Comparison of ENCODE assay signal across 8 mouse cellular contexts in the genomic region with DNA sequence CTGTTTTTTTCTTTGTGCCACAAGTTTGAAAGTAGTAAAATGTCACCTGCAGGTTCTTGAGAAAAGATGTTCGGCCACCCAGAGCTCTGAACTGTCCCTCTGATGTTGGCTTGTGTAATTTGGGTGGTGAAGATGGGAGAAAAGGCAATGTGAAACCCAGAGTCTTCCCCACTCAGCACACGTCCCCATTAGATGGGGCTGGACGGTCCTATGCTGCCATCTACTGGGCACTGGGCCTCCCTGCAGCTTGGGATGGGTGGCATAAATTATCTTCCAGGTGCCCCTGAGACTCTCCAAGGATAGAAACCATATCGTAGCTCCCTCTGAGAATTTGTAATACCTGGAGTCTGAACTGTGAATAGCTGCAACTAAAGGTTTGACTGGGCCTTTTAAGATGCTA. TPM values are rescaled to one million over a fixed set of nuclear protein-coding genes. Genes with fewer than 3 reads are reported as not detected.
DNase-seq lines count a peak whose midpoint lies in the region; ATAC-seq and TF ChIP-seq lines count a peak whose summit lies in the region.

No protein-coding gene starts in this region.

- H3K9me3 ChIP-seq in liver, embryonic 12.5 days (replicated peaks) = no peaks in the 10 kb centered on the region
- no peaks in the 10 kb centered on the region for H3K9me3 ChIP-seq in intestine, postnatal 0 days (ENCODE audit: control insufficient read depth)

- H3K9ac ChIP-seq in liver, embryonic 12.5 days = no peak overlapping the region
- H3K9ac ChIP-seq in intestine, postnatal 0 days (ENCODE audit: low read depth, low read length) = no peak overlapping the region

- no peaks in the 10 kb centered on the region for H3K4me1 ChIP-seq in liver, embryonic 12.5 days
- H3K4me1 ChIP-seq in intestine, postnatal 0 days (replicated peaks; ENCODE audit: control insufficient read depth, insufficient read depth, low read length) = no peaks in the 10 kb centered on the region

- H3K4me3 ChIP-seq in liver, embryonic 12.5 days = no peak overlapping the region
- H3K4me3 ChIP-seq in intestine, postnatal 0 days (ENCODE audit: low read depth, low read length) = no peak overlapping the region

- no peak for ATAC-seq in liver, embryonic 12.5 days
- no peak for ATAC-seq in intestine, postnatal 0 days
- peak; percentile 70 for ATAC-seq in monocyte, adult 5-6 weeks (replicated peaks; ENCODE audit: insufficient number of reproducible peaks, low FRiP score, low TSS enrichment, poor library complexity, severe bottlenecking)

- WGBS in liver, embryonic 12.5 days (ENCODE audit: insufficient replicate concordance) = 9% methylated on average over 4 of the region's 4 CpGs
- WGBS in intestine, postnatal 0 days = under 1% methylated on average over 4 of the region's 4 CpGs

- intact Hi-C loops in left cerebral cortex, postnatal 36 days (cut with DNase I) = loop anchor here (1.0 to 10.0 kb wide), 5 partner anchors 49 to 404 kb away; no protein-coding TSS in a partner anchor

- TF ChIP-seq CTCF in intestine, postnatal 0 days (IDR thresholded peaks at IDR 0.05; ENCODE audit: low read depth) = peak; percentile 99

- H3K4me2 ChIP-seq in liver, embryonic 12.5 days = no peak overlapping the region
- no peak overlapping the region for H3K4me2 ChIP-seq in intestine, postnatal 0 days (replicated peaks; ENCODE audit: low read depth)

- H3K36me3 ChIP-seq in liver, embryonic 12.5 days = no peaks in the 10 kb centered on the region
- no peaks in the 10 kb centered on the region for H3K36me3 ChIP-seq in intestine, postnatal 0 days (ENCODE audit: control insufficient read depth, insufficient read depth)

- DNase-seq in liver = peak; percentile 46
- DNase-seq in cerebellum, postnatal 14 days = peak; percentile 89 to 90
- DNase-seq in frontal cortex, postnatal 25 days (ENCODE audit: low spot score in 2 of 2) = peak; percentile 74 to 80
- DNase-seq in left cerebral cortex, postnatal 36 days (ENCODE audit: low spot score in 2 of 2) = peak; percentile 83 to 86
- peak; percentile 24 to 36 for DNase-seq in spleen, postnatal 36 days (ENCODE audit: low spot score in 2 of 2)

- H3K27ac ChIP-seq in liver, embryonic 12.5 days = no peak overlapping the region
- no peak overlapping the region for H3K27ac ChIP-seq in intestine, postnatal 0 days (ENCODE audit: low read depth, low read length)

- 0 out of 2 replicates have a peak, but pooled peaks cover 4% of the 10 kb centered on the region for H3K27me3 ChIP-seq in liver, embryonic 12.5 days (replicated peaks)
- H3K27me3 ChIP-seq in intestine, postnatal 0 days (replicated peaks; ENCODE audit: control insufficient read depth, insufficient read depth, low read length) = no peaks in the 10 kb centered on the region

RNA-seq across cellular contexts. Expression of gene Pla2g5, which starts 11.8 kb away (rescaled TPM):
- polyA plus RNA-seq in liver, embryonic 12.5 days (2016; fragmentation: Nextera tagmentation; extraction: Ambion mirVana) = not detected in 2 replicates
- 0.22 and 0.39 TPM in 2 replicates for polyA plus RNA-seq in intestine, postnatal 0 days (2015; fragmentation: Nextera tagmentation; extraction: Ambion mirVana)
- total RNA-seq in left cerebral cortex, postnatal 36 days (2021) = 1 to 10 TPM; 2.6 to 6.2 TPM
- not detected in 3 replicates for total RNA-seq in monocyte, adult 5-6 weeks (2017)

RNA-seq across cellular contexts. Expression of gene Gm13030, which starts 22.3 kb away (rescaled TPM):
- not detected in 2 replicates for polyA plus RNA-seq in liver, embryonic 12.5 days (2016; fragmentation: Nextera tagmentation; extraction: Ambion mirVana)
- not detected in 2 replicates for polyA plus RNA-seq in intestine, postnatal 0 days (2015; fragmentation: Nextera tagmentation; extraction: Ambion mirVana)
- not detected for total RNA-seq in left cerebral cortex, postnatal 36 days (2021)
- total RNA-seq in monocyte, adult 5-6 weeks (2017) = not detected in 3 replicates

RNA-seq across cellular contexts. Expression of gene Pla2g2e, which starts 26.3 kb away (rescaled TPM):
- not detected in 2 replicates for polyA plus RNA-seq in liver, embryonic 12.5 days (2016; fragmentation: Nextera tagmentation; extraction: Ambion mirVana)
- 0.30 and 0.52 TPM in 2 replicates for polyA plus RNA-seq in intestine, postnatal 0 days (2015; fragmentation: Nextera tagmentation; extraction: Ambion mirVana)
- total RNA-seq in left cerebral cortex, postnatal 36 days (2021) = not detected
- total RNA-seq in monocyte, adult 5-6 weeks (2017) = not detected in 3 replicates

Comparison
In these comparisons a context has a peak if more than half of its experiments do, and no peak if none do; other contexts are left out.
1. DNase-seq: peak in every context shown above with its lines; median percentile 90 in cerebellum, postnatal 14 days; 84 in left cerebral cortex, postnatal 36 days; 77 in frontal cortex, postnatal 25 days; 46 in liver; 30 in spleen, postnatal 36 days.